Comparison of ENCODE assay signal across 25 mouse cellular contexts in the genomic region with DNA sequence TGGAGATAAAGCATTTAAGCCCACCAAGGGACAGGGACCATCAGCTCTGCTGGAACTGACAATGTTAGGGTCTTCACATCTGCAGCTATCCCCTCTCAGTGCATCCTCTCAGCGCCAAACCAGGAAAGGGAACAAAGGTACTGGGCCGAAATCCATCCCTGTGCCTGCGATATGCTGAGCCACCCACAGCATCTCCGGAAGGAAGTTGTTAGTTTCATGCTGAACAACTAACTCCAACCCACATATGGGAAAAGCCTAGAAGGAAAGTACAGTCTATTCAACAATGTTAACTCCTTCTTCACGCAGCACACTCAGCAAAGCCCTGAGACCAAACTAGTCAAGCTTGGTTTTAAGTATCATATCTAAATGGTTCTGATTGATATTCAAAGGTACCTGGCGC.
"Had no signal": no experiment of that assay in that cellular context is flagged by ENCODE, and none has a peak within 500 bp of the region (broad histone marks: within the 10 kb centered on the region; RNA-seq: fewer than 3 reads in every experiment).

No protein-coding gene starts in this region.

- DNase-seq: gastrocnemius, postnatal 14 days; gastrocnemius, postnatal 36 days; heart, adult 11 months; heart, adult 2 months; heart, postnatal 14 days; heart, postnatal 36 days; kidney, adult 11 months; kidney, adult 2 months; kidney, adult 9 months; kidney, postnatal 14 days; kidney, postnatal 36 days; layer of hippocampus, adult 9-11 months; layer of hippocampus, postnatal 36 days had no signal

- H3K27ac ChIP-seq: heart, adult 2 months; heart, embryonic 13.5 days; heart, embryonic 15.5 days; hindbrain, embryonic 13.5 days; hindbrain, embryonic 15.5 days; hindbrain, postnatal 0 days; kidney, embryonic 15.5 days; kidney, postnatal 0 days; limb, embryonic 13.5 days; limb, embryonic 15.5 days; liver, embryonic 12.5 days; liver, embryonic 14.5 days had no signal

- H3K4me3 ChIP-seq: heart, adult 2 months; heart, embryonic 13.5 days; heart, embryonic 15.5 days; hindbrain, embryonic 13.5 days; hindbrain, embryonic 15.5 days; kidney, embryonic 15.5 days; limb, embryonic 13.5 days; limb, embryonic 15.5 days; liver, embryonic 12.5 days had no signal

- ATAC-seq: hindbrain, postnatal 0 days; intestine, embryonic 16.5 days; liver, embryonic 12.5 days had no signal
